Mouse (Mus musculus): ENCODE data around the gene Rab25. TPM values are rescaled to one million over a fixed set of nuclear protein-coding genes. Genes with fewer than 3 reads are reported as not detected.

Rab25 gene
- total and polyA plus RNA-seq, 3 experiments: 0.96 to 1.9 TPM; not detected in 1

- H3K4me1 ChIP-seq (ENCODE audit: control insufficient read depth in 1 of 2, insufficient read depth in 2 of 2, low read length in 2 of 2): peaks cover 0 to 20% of the 10 kb centered on the region in 2 experiments; a peak in 2 of 4 replicates
- H3K36me3 ChIP-seq (ENCODE audit: control insufficient read depth in 1 of 2, insufficient read depth in 2 of 2, low read length in 2 of 2): peaks cover 2 to 4% of the 10 kb centered on the region in 2 experiments; a peak in 3 of 4 replicates
- H3K79me2 ChIP-seq (ENCODE audit: control insufficient read depth, insufficient read depth, low read length, poor library complexity): no peaks in the 10 kb centered on the region; the same call in 1 of the 2 replicates
- peak; percentile 93 for DNase-seq (ENCODE audit: low read depth, low spot score)
- peak overlapping the region; percentile 65 for H3K9ac ChIP-seq (ENCODE audit: control insufficient read depth, low read depth, low read length, poor library complexity, severe bottlenecking)
- peak overlapping the region; percentile 13 for H3K27ac ChIP-seq (ENCODE audit: control insufficient read depth, low read depth, low read length)
- no peaks in the 10 kb centered on the region for H3K9me3 ChIP-seq (replicated peaks; ENCODE audit: insufficient read depth, low read length)
- H3K4me3 ChIP-seq (ENCODE audit: control insufficient read depth in 1 of 2, insufficient read depth in 1 of 2, low read depth in 2 of 2, low read length in 2 of 2): peak overlapping the region; percentile 77 to 86
- no peaks in the 10 kb centered on the region for H3K27me3 ChIP-seq (ENCODE audit: control insufficient read depth in 1 of 2, insufficient read depth in 2 of 2, low read length in 2 of 2)
- TF ChIP-seq NRF1 (IDR thresholded peaks at IDR 0.05; ENCODE audit: insufficient read depth, low read depth, low read length, poor library complexity, severe bottlenecking) (no peak), RCOR1 (IDR thresholded peaks at IDR 0.05; ENCODE audit: low read depth, low read length) (no peak), ZKSCAN1 (IDR thresholded peaks at IDR 0.05; ENCODE audit: low read depth, low read length) (no peak), POLR2AphosphoS5 (IDR thresholded peaks at IDR 0.05; ENCODE audit: borderline replicate concordance, low read depth, low read length) (no peak), POLR2AphosphoS2 (IDR thresholded peaks at IDR 0.05; ENCODE audit: low read length) (no peak), TCF12 (IDR thresholded peaks at IDR 0.05; ENCODE audit: low read depth, low read length) (peak; percentile 27; the same call in 1 of the 2 replicates), MAFK (IDR thresholded peaks at IDR 0.05; ENCODE audit: borderline replicate concordance, low read depth, low read length) (no peak), TAL1 (IDR thresholded peaks at IDR 0.05; ENCODE audit: low read length) (no peak), ZNF384 (IDR thresholded peaks at IDR 0.05; ENCODE audit: low read depth, low read length) (no peak), MXI1 (IDR thresholded peaks at IDR 0.05; ENCODE audit: low read depth, low read length) (peak; percentile 38; the same call in 1 of the 2 replicates), MAX (IDR thresholded peaks at IDR 0.05; ENCODE audit: low read length) (no peak), MYB (IDR thresholded peaks at IDR 0.05; ENCODE audit: low read depth, low read length) (no peak), ZC3H11A (IDR thresholded peaks at IDR 0.05; ENCODE audit: low read depth, low read length) (peak; percentile 81), UBTF (IDR thresholded peaks at IDR 0.05; ENCODE audit: borderline replicate concordance, insufficient read depth, low read depth, low read length) (no peak), SIN3A (IDR thresholded peaks at IDR 0.05; ENCODE audit: low read length) (peak; percentile 85), MEF2A (IDR thresholded peaks at IDR 0.05; ENCODE audit: extremely low read depth, insufficient replicate concordance, low read depth, low read length, poor library complexity, severe bottlenecking) (no peak), USF2 (IDR thresholded peaks at IDR 0.05; ENCODE audit: borderline replicate concordance in 1 of 2, insufficient read depth in 1 of 2, low read depth in 1 of 2, low read length in 2 of 2) (no peak), POLR2A (IDR thresholded peaks at IDR 0.05; ENCODE audit: control insufficient read depth in 1 of 2, insufficient read depth in 1 of 2, low read depth in 1 of 2, low read length in 2 of 2, poor library complexity in 1 of 2) (no peak), E2F4 (IDR thresholded peaks at IDR 0.05; ENCODE audit: borderline replicate concordance, low read depth, low read length) (no peak), BHLHE40 (IDR thresholded peaks at IDR 0.05; ENCODE audit: borderline replicate concordance, low read depth, low read length) (no peak), USF1 (IDR thresholded peaks at IDR 0.05; ENCODE audit: low read depth, low read length) (no peak), KAT2A (conservative IDR thresholded peaks at IDR 0.05; ENCODE audit: low read depth, low read length) (no peak), GATA1 (IDR thresholded peaks at IDR 0.05; ENCODE audit: low read depth, low read length) (peak; percentile 84), ETS1 (IDR thresholded peaks at IDR 0.05; ENCODE audit: low read depth, low read length) (0 out of 2 replicates have a peak, but pooled peaks have one; percentile 2), EP300 (IDR thresholded peaks at IDR 0.05; ENCODE audit: low read depth in 1 of 2, low read length in 2 of 2) (peak; percentile 1 to 43; a peak in 1 of 4 replicates), GABPA (IDR thresholded peaks at IDR 0.05; ENCODE audit: low read depth, low read length) (no peak; the same call in 1 of the 2 replicates), CHD1 (IDR thresholded peaks at IDR 0.05; ENCODE audit: low read depth, low read length) (0 out of 2 replicates have a peak, but pooled peaks have one; percentile 50), ELF1 (IDR thresholded peaks at IDR 0.05; ENCODE audit: low read depth, low read length) (no peak), MYC (IDR thresholded peaks at IDR 0.05; ENCODE audit: low read depth, low read length) (0 out of 2 replicates have a peak, but pooled peaks have one; percentile 15), SMC3 (IDR thresholded peaks at IDR 0.05; ENCODE audit: low read depth, low read length) (peak; percentile 91), HCFC1 (IDR thresholded peaks at IDR 0.05; ENCODE audit: low read depth, low read length) (peak; percentile 56), TBP (IDR thresholded peaks at IDR 0.05; ENCODE audit: low read depth, low read length) (0 out of 2 replicates have a peak, but pooled peaks have one; percentile 4), ZMIZ1 (IDR thresholded peaks at IDR 0.05; ENCODE audit: low read depth, low read length) (no peak), NELFE (IDR thresholded peaks at IDR 0.05; ENCODE audit: low read depth, low read length) (no peak), CTCF (IDR thresholded peaks at IDR 0.05 in 2 of 3, conservative IDR thresholded peaks at IDR 0.05 in 1 of 3; ENCODE audit: control insufficient read depth in 1 of 3, insufficient read depth in 1 of 3, low read depth in 2 of 3, low read length in 3 of 3, poor library complexity in 1 of 3, severe bottlenecking in 1 of 3) (peak; percentile 36 to 91 (median 74); a peak in 5 of 6 replicates)
These were observed 44.0 kb upstream of the Rab25 start for GRCm38 (mm10) chr3:88591950-88592731.
